Mouse (Mus musculus) midbrain, postnatal 0 days (tissue): ENCODE results near the gene Mrrf. TPM values are rescaled to one million over a fixed set of nuclear protein-coding genes. Genes with fewer than 3 reads are reported as not detected.

Experiments
- ATAC-seq: fragments of 200-750 bp; cut with Nextera tagmentation; 2 replicates; pipeline ENCODE4 v1.8.0; 2017; ENCODE audit warnings: moderate number of reproducible peaks, mild to moderate bottlenecking, moderate TSS enrichment, moderate library complexity; ENCODE audit not compliant: low FRiP score
- DNase-seq: peaks from one replicate; pipeline ENCODE4 v3.0.0-alpha.2; 2015; ENCODE audit warnings: low spot score
- H3K27ac ChIP-seq: fragments of 300-500 bp; sonication (generic); 2 replicates; pipeline ENCODE4 v1.5.1; 2014; ENCODE audit warnings: low read depth, mild to moderate bottlenecking, low read length, mixed read lengths
- H3K27me3 ChIP-seq: fragments of 300-500 bp; sonication (generic); 2 replicates; pipeline ENCODE4 v1.6.1; 2014; ENCODE audit warnings: low read length, control low read depth, mixed read lengths; ENCODE audit not compliant: insufficient read depth
- H3K36me3 ChIP-seq: fragments of 300-500 bp; sonication (generic); 2 replicates; pipeline ENCODE4 v1.6.1; 2014; ENCODE audit warnings: low read length, control low read depth, mixed read lengths; ENCODE audit not compliant: insufficient read depth
- H3K4me1 ChIP-seq: fragments of 300-500 bp; sonication (generic); 2 replicates; pipeline ENCODE4 v1.6.1; 2014; ENCODE audit warnings: mild to moderate bottlenecking, control low read depth, antibody characterized with exemption, low read length, mixed read lengths; ENCODE audit not compliant: insufficient read depth
- H3K4me2 ChIP-seq: fragments of 300-500 bp; sonication (generic); 2 replicates; pipeline ENCODE4 v1.6.1; 2014; ENCODE audit warnings: low read depth, mild to moderate bottlenecking, low read length, mixed read lengths; ENCODE audit not compliant: poor library complexity, severe bottlenecking
- H3K4me3 ChIP-seq: fragments of 300-500 bp; sonication (generic); 2 replicates; pipeline ENCODE4 v1.5.1; 2014; ENCODE audit warnings: low read depth, mild to moderate bottlenecking, low read length, moderate library complexity
- H3K9ac ChIP-seq: fragments of 300-500 bp; sonication (generic); replicated peaks from 2 replicates; pipeline ENCODE4 v1.6.1; 2014; ENCODE audit warnings: mild to moderate bottlenecking, low read length, moderate library complexity, mixed read lengths; ENCODE audit not compliant: poor library complexity, severe bottlenecking
- H3K9me3 ChIP-seq: fragments of 300-500 bp; sonication (generic); 2 replicates; pipeline ENCODE4 v1.6.1; 2016; ENCODE audit warnings: low read length, control low read depth
- CTCF ChIP-seq: IDR thresholded peaks from 2 replicates; pipeline ENCODE4 v1.5.1; 2016; ENCODE audit warnings: antibody characterized with exemption, mild to moderate bottlenecking
- WGBS: fragments of 180-500 bp; shearing (Covaris S2); extraction: QIAGEN DNeasy Blood & Tissue Kit; methylation state at CpG from one replicate; pipeline ENCODE4 v1.1.7; 2014; 5-methylcytosine and 5-hydroxymethylcytosine counted together
- polyA plus RNA-seq: library from polyadenylated mRNA; unstranded; fragments of >200 nt; fragmentation: Nextera tagmentation; extraction: Ambion mirVana; gene quantifications from 2 replicates; pipeline ENCODE4 v1.2.1, GENCODE M21; 2015
- total RNA-seq: library from RNA; depleted of rRNA; stranded (reverse); fragments of >200 nt; gene quantifications from 2 replicates; pipeline ENCODE4 v1.2.3, GENCODE M21; 2014

Mrrf gene
- total and polyA plus RNA-seq, 2 experiments from 2014 or later = 12.2 to 16.8 TPM

DNA sequence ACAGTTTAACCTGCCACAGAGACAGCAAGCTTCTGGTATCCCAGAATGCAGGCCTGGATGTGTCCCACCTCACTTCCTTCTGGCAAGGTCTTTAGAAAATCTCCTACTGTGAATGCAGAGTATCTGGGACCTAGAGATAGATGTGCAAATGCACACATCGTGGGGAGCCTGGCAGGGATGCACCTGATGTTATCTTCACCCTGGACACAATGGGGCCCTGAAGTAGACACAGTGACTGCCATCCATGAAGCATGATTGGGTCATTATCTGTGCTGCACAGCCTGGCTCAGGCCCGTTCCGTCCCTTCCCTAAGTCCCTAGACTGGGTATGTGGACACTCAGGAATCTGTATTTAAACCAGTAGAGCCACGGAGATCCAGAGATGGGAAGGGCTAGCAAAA is 68.4 kb downstream of the Mrrf start:
- Histone ChIP-seq H3K4me3 (no peak overlapping the region), H3K27me3 (0 out of 2 replicates have a peak, but pooled peaks cover 3% of the 10 kb centered on the region), H3K4me1 (peaks cover 5% of the 10 kb centered on the region), H3K4me2 (no peak overlapping the region), H3K27ac (no peak overlapping the region), H3K9me3 (no peaks in the 10 kb centered on the region), H3K9ac (no peak overlapping the region), H3K36me3 (no peaks in the 10 kb centered on the region)
- WGBS = 45% methylated on average over 4 of the region's 4 CpGs
- ATAC-seq (no peak), DNase-seq (no peak)
- TF ChIP-seq CTCF = no peak

DNA sequence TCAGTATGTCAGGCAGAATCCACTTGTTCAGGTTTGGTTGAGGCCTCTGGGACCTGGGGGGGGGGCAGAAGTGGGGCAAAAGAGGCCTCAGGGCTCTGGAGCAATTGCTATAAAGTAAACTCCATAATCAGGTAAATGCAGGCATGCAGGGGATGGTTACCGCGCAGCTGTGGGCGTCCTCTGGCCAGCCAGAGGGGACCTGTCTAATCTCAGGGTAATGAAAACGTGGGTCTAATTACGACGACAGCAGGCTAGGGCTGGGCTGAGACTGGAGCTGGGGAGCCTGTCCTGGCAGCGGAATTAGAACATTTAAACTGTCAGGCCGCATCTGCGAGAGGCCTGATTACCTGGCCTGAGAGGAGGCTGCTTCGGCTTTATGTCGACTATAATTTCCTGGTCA is 70.9 kb downstream of the Mrrf start:
- H3K27me3 ChIP-seq = peaks cover 16% of the 10 kb centered on the region
- 54% methylated on average over 11 of the region's 11 CpGs for WGBS
- DNase-seq (no peak), ATAC-seq (no peak)
- no peak for TF ChIP-seq CTCF
- H3K4me3 ChIP-seq = no peak overlapping the region
- no peaks in the 10 kb centered on the region for H3K9me3 ChIP-seq
- H3K4me1 ChIP-seq = peaks cover 5% of the 10 kb centered on the region
- no peak overlapping the region for H3K4me2 ChIP-seq
- no peak overlapping the region for H3K27ac ChIP-seq
- no peaks in the 10 kb centered on the region for H3K36me3 ChIP-seq
- no peak overlapping the region for H3K9ac ChIP-seq

DNA sequence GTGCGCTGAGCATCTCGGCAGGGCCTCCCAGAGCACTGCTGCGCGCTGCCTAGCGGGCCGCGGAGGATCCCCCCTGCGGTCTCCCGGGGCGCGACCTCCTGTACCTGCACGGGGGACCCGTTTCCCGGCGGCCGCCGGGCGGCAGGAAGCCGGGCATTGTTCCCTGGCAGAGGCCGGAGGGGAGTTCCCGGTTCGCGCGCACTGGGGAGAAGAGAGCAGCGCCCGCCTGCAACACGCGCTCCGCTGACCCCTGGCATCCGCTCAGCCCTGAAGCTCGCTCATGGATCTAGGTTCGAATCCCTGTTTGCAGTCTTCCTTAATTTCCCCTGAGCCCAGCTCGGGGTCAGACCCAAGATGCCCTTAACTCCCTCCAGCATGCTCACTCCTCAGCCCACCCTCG is 74.6 kb downstream of the Mrrf start:
- no peak overlapping the region for H3K27ac ChIP-seq
- H3K36me3 ChIP-seq = no peaks in the 10 kb centered on the region
- H3K9me3 ChIP-seq = no peaks in the 10 kb centered on the region
- ATAC-seq = no peak
- TF ChIP-seq CTCF = no peak
- DNase-seq = no peak
- peak overlapping the region; percentile 1; the same call in 1 of the 2 replicates for H3K4me3 ChIP-seq
- WGBS = 7% methylated on average over 27 of the region's 34 CpGs
- H3K27me3 ChIP-seq = peaks cover 20% of the 10 kb centered on the region
- H3K9ac ChIP-seq = no peak overlapping the region
- peaks cover 3% of the 10 kb centered on the region; the same call in 1 of the 2 replicates for H3K4me1 ChIP-seq
- H3K4me2 ChIP-seq = no peak overlapping the region; the same call in 1 of the 2 replicates

DNA sequence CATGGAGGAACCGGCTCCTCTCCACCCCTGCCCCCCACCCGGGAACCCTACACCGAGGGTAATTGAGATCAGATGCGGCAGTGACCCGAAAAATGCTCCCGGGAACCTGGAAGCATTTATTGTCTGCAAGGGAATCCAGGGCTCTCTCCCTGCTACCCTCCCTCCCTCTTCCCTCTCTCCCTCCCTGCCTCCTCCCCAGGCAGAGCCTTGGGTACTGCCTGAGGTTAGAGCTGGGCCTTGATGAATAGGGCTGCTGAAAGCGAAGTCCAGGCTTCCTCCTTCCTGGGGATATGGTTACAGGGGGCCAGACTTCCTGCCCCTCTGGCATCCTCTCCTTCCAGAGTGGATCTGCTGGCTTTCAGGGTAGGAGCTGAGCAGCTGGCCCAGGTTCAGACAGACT is 75.6 kb downstream of the Mrrf start:
- DNase-seq = no peak
- WGBS = 29% methylated on average over 7 of the region's 7 CpGs
- TF ChIP-seq CTCF = no peak
- H3K9me3 ChIP-seq = no peaks in the 10 kb centered on the region
- H3K4me2 ChIP-seq = no peak overlapping the region
- no peak overlapping the region for H3K9ac ChIP-seq
- no peak overlapping the region for H3K4me3 ChIP-seq
- H3K27me3 ChIP-seq = peaks cover 20% of the 10 kb centered on the region
- no peak overlapping the region for H3K27ac ChIP-seq
- ATAC-seq = no peak
- H3K4me1 ChIP-seq = peaks cover 3% of the 10 kb centered on the region; the same call in 1 of the 2 replicates
- no peaks in the 10 kb centered on the region for H3K36me3 ChIP-seq

DNA sequence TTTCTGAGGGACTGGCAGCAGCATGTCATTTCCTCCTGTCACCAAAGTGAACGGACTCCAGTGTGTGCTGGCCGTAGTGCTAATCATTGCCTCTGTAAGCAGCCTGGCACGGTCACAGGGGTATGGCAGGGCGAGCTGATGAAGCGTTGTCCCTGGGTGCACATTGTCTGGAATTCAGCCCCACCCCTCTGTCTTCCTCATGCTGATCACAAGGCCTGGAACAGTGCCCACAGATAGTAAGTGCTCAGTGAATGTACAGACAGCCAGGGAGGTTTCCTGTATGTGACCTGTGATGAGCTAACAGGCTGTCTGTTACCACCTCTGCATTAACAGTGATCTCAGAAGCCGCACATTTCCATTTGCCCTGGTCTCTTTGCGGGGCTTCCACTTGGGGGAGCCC is 76.9 kb downstream of the Mrrf start:
- ATAC-seq (no peak), DNase-seq (no peak)
- H3K27ac ChIP-seq = no peak overlapping the region
- no peak overlapping the region for H3K4me3 ChIP-seq
- H3K4me2 ChIP-seq = no peak overlapping the region
- peaks cover 3% of the 10 kb centered on the region; the same call in 1 of the 2 replicates for H3K4me1 ChIP-seq
- H3K36me3 ChIP-seq = no peaks in the 10 kb centered on the region
- peaks cover 20% of the 10 kb centered on the region for H3K27me3 ChIP-seq
- TF ChIP-seq CTCF = no peak
- H3K9me3 ChIP-seq = no peaks in the 10 kb centered on the region
- no peak overlapping the region for H3K9ac ChIP-seq
- 60% methylated on average over 7 of the region's 7 CpGs for WGBS

DNA sequence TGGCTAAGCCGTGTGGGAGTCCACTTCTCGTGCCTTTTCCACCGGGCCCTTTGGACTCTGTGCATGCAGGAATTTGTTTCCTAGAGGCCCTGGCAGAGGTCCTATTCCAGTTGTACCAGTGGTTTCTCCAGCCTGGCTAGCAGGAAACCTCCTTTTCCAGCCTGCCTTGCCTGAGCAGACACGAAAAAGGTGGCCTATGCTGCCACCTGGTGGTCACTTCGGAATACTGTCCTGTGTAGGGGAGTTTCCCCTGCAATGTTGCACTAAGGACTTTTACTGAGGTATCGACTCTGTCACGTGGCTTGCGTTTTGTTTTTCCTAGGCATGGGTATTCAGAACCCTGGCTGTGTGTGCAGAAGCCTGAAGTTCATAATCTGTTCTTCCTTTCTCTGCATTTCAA is 77.8 kb downstream of the Mrrf start:
- peaks cover 3% of the 10 kb centered on the region; the same call in 1 of the 2 replicates for H3K4me1 ChIP-seq
- H3K9ac ChIP-seq = no peak overlapping the region
- TF ChIP-seq CTCF = peak; percentile 95
- peaks cover 20% of the 10 kb centered on the region for H3K27me3 ChIP-seq
- WGBS = 7% methylated on average over 8 of the region's 8 CpGs
- ATAC-seq = peak; percentile 86
- peak; percentile 89 for DNase-seq
- H3K36me3 ChIP-seq = no peaks in the 10 kb centered on the region
- H3K4me3 ChIP-seq = no peak overlapping the region
- H3K27ac ChIP-seq = no peak overlapping the region
- peak overlapping the region; percentile 20; the same call in 1 of the 2 replicates for H3K4me2 ChIP-seq
- no peaks in the 10 kb centered on the region for H3K9me3 ChIP-seq
